Mouse (Mus musculus): ENCODE data around the gene Foxf2. TPM values are rescaled to one million over a fixed set of nuclear protein-coding genes. Genes with fewer than 3 reads are reported as not detected.
A peak's percentile ranks its signal among the peaks of the same experiment; 100 is the strongest.

The Foxf2 gene
- polyA plus RNA-seq, 1 experiment from 2014 or later = 5.6 TPM

DNA sequence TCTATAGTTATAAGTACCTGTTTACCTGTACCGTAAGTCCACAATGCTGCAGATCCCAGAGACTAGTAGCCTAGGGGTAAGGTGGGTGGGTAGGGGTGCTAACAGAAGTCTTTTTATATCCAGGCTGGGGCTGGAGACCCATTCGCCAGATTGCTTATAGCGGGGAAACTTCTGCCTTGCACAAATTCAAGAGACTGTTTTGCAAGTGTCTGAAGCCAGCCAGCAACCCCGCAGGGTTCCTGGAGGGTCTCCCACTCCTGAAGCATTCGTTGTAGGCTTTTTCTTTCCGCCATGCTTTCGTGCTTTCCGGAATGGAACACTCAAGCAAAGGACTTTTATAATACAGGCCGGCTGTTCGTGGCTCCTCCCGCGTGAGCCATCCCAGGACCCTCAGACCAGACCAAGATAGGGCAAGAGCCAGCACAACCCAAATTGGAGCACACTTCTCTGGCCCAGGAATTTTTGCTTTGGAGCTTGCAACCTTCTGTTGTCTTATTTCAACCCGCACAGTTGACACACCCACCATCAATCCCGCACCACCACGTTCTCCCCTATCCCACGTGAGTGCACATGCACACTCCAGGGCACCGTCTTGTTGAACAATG, 10.0 kb upstream of the Foxf2 start:
- H3K4me1 ChIP-seq (ENCODE audit: control insufficient read depth, insufficient read depth, low read length) = 0 out of 2 replicates have a peak, but pooled peaks cover 4% of the 10 kb centered on the region
- no peak overlapping the region for H3K27ac ChIP-seq (ENCODE audit: low read depth, low read length)
- H3K9ac ChIP-seq (ENCODE audit: low read length) = no peak overlapping the region
- no peaks in the 10 kb centered on the region for H3K9me3 ChIP-seq (ENCODE audit: control insufficient read depth, low read length)
- no peak overlapping the region for H3K4me3 ChIP-seq (ENCODE audit: low read depth, low read length)
- no peaks in the 10 kb centered on the region for H3K36me3 ChIP-seq (ENCODE audit: control insufficient read depth, insufficient read depth, low read length)
- no peak overlapping the region for H3K4me2 ChIP-seq
- peak; percentile 94 for DNase-seq (ENCODE audit: low spot score, missing footprints)
- no peak for ATAC-seq (ENCODE audit: low FRiP score)
- peaks cover 86% of the 10 kb centered on the region for H3K27me3 ChIP-seq (ENCODE audit: control insufficient read depth, insufficient read depth, low read length)
- WGBS = 2% methylated on average over 17 of the region's 17 CpGs

- no peaks in the 10 kb centered on the region for H3K36me3 ChIP-seq (ENCODE audit: control insufficient read depth, insufficient read depth, low read length)
- H3K4me3 ChIP-seq (ENCODE audit: low read depth, low read length) = peak overlapping the region; percentile 13; the same call in 1 of the 2 replicates
- peaks cover 97% of the 10 kb centered on the region for H3K27me3 ChIP-seq (ENCODE audit: control insufficient read depth, insufficient read depth, low read length)
- peak; percentile 19; the same call in 1 of the 2 replicates for ATAC-seq (ENCODE audit: low FRiP score)
- H3K27ac ChIP-seq (ENCODE audit: low read depth, low read length) = no peak overlapping the region
- no peaks in the 10 kb centered on the region for H3K9me3 ChIP-seq (ENCODE audit: control insufficient read depth, low read length)
- H3K4me2 ChIP-seq = peak overlapping the region; percentile 45
- 2% methylated on average over 12 of the region's 12 CpGs for WGBS
- H3K4me1 ChIP-seq (ENCODE audit: control insufficient read depth, insufficient read depth, low read length) = 0 out of 2 replicates have a peak, but pooled peaks cover 4% of the 10 kb centered on the region
- peak; percentile 93 for DNase-seq (ENCODE audit: low spot score, missing footprints)
- H3K9ac ChIP-seq (ENCODE audit: low read length) = no peak overlapping the region
Measured at GRCm38 (mm10) chr13:31618001-31618400, 7.6 kb upstream of the Foxf2 start.

DNA sequence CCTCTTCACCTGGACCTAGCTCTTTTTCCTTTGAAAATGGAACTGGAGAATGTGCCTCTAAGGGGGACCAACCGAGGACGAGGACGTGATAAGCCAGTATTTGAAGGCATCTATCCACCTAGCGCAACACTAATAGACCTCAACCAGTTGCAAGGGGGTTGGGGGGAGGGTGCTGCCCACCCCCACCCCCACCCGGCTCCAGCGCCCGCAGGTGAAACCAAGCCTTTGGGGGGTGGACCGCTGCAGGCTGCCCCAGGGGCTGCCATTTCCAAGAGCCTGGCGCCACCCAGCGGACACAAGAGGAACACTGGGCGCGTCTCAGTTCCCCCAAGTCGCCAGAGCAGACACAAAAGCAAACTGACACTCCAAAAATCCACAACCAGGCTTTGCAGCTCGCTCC, 7.2 kb upstream of the Foxf2 start:
- DNase-seq (ENCODE audit: low spot score, missing footprints) (peak; percentile 95), ATAC-seq (ENCODE audit: low FRiP score) (peak; percentile 72)
- WGBS = under 1% methylated on average over 14 of the region's 14 CpGs
- H3K36me3 ChIP-seq (ENCODE audit: control insufficient read depth, insufficient read depth, low read length) = no peaks in the 10 kb centered on the region
- H3K4me1 ChIP-seq (ENCODE audit: control insufficient read depth, insufficient read depth, low read length) = 0 out of 2 replicates have a peak, but pooled peaks cover 4% of the 10 kb centered on the region
- H3K9ac ChIP-seq (ENCODE audit: low read length) = no peak overlapping the region
- no peaks in the 10 kb centered on the region for H3K9me3 ChIP-seq (ENCODE audit: control insufficient read depth, low read length)
- peak overlapping the region; percentile 13; the same call in 1 of the 2 replicates for H3K4me3 ChIP-seq (ENCODE audit: low read depth, low read length)
- H3K27ac ChIP-seq (ENCODE audit: low read depth, low read length) = no peak overlapping the region
- H3K27me3 ChIP-seq (ENCODE audit: control insufficient read depth, insufficient read depth, low read length) = peaks cover 97% of the 10 kb centered on the region
- peak overlapping the region; percentile 45 for H3K4me2 ChIP-seq

- ATAC-seq (ENCODE audit: low FRiP score) (no peak), DNase-seq (ENCODE audit: low spot score, missing footprints) (peak; percentile 91)
- Histone ChIP-seq H3K4me2 (no peak overlapping the region), H3K4me1 (ENCODE audit: control insufficient read depth, insufficient read depth, low read length) (0 out of 2 replicates have a peak, but pooled peaks cover 4% of the 10 kb centered on the region), H3K36me3 (ENCODE audit: control insufficient read depth, insufficient read depth, low read length) (no peaks in the 10 kb centered on the region), H3K27me3 (ENCODE audit: control insufficient read depth, insufficient read depth, low read length) (peaks cover 97% of the 10 kb centered on the region), H3K9ac (ENCODE audit: low read length) (no peak overlapping the region), H3K27ac (ENCODE audit: low read depth, low read length) (no peak overlapping the region), H3K9me3 (ENCODE audit: control insufficient read depth, low read length) (no peaks in the 10 kb centered on the region), H3K4me3 (ENCODE audit: low read depth, low read length) (no peak overlapping the region)
- WGBS = 3% methylated on average over 18 of the region's 18 CpGs
Measured at GRCm38 (mm10) chr13:31618919-31619655, 6.5 kb upstream of the Foxf2 start.

DNA sequence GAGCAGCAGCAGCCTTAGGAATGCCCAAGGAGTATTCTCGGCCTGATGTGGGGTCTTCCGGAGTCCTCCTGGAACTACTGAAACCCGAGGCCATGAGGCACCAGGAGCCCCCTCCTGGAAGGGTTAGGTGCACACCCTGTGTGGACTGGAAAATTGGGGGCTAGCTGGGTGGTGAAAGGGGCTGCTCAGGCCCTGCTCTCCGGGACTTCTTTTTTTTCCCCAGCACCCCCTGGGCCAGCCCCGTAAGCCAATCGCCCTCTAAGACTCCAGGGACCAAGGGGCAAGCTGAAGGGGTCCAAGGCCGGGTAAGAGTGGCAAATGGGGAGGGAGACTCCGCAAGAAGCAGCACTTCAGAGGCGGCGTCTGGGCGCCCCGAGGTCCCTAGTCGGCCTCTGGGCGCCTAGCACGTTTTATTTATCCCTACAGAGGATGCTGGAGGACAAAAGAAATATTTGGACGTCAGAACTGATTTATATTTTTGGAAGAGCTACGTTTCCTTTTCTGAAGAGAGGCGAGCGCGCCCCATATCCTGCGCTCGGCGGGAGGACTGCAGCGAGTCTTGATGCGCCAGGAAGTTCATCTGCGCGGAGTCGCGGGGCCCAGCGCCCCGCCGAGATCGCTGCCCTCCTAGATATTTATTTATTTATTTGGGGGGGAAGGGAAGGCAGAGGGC, 5.7 kb upstream of the Foxf2 start:
- peaks cover 97% of the 10 kb centered on the region for H3K27me3 ChIP-seq (ENCODE audit: control insufficient read depth, insufficient read depth, low read length)
- no peaks in the 10 kb centered on the region for H3K36me3 ChIP-seq (ENCODE audit: control insufficient read depth, insufficient read depth, low read length)
- no peak overlapping the region for H3K9ac ChIP-seq (ENCODE audit: low read length)
- H3K4me3 ChIP-seq (ENCODE audit: low read depth, low read length) = no peak overlapping the region
- no peaks in the 10 kb centered on the region for H3K9me3 ChIP-seq (ENCODE audit: control insufficient read depth, low read length)
- ATAC-seq (ENCODE audit: low FRiP score) (no peak), DNase-seq (ENCODE audit: low spot score, missing footprints) (peak; percentile 92)
- H3K4me2 ChIP-seq = peak overlapping the region; percentile 0; the same call in 1 of the 2 replicates
- peaks cover 5% of the 10 kb centered on the region; the same call in 1 of the 2 replicates for H3K4me1 ChIP-seq (ENCODE audit: control insufficient read depth, insufficient read depth, low read length)
- no peak overlapping the region for H3K27ac ChIP-seq (ENCODE audit: low read depth, low read length)
- WGBS = under 1% methylated on average over 33 of the region's 33 CpGs

GRCm38 (mm10) chr13:31620499-31620847, 5.1 kb upstream of the Foxf2 start:
- Histone ChIP-seq H3K9me3 (ENCODE audit: control insufficient read depth, low read length) (no peaks in the 10 kb centered on the region), H3K27me3 (ENCODE audit: control insufficient read depth, insufficient read depth, low read length) (peaks cover 97% of the 10 kb centered on the region), H3K4me1 (ENCODE audit: control insufficient read depth, insufficient read depth, low read length) (peaks cover 9% of the 10 kb centered on the region), H3K4me2 (peak overlapping the region; percentile 0; the same call in 1 of the 2 replicates), H3K27ac (ENCODE audit: low read depth, low read length) (no peak overlapping the region), H3K4me3 (ENCODE audit: low read depth, low read length) (no peak overlapping the region), H3K36me3 (ENCODE audit: control insufficient read depth, insufficient read depth, low read length) (no peaks in the 10 kb centered on the region), H3K9ac (ENCODE audit: low read length) (no peak overlapping the region)
- ATAC-seq (ENCODE audit: low FRiP score) (no peak), DNase-seq (ENCODE audit: low spot score, missing footprints) (no peak)
- WGBS = under 1% methylated on average over 10 of the region's 10 CpGs

GRCm38 (mm10) chr13:31620937-31621336, 4.7 kb upstream of the Foxf2 start:
- WGBS = 3% methylated on average over 4 of the region's 4 CpGs
- H3K4me2 ChIP-seq = no peak overlapping the region
- H3K27me3 ChIP-seq (ENCODE audit: control insufficient read depth, insufficient read depth, low read length) = peaks cover 97% of the 10 kb centered on the region
- H3K27ac ChIP-seq (ENCODE audit: low read depth, low read length) = no peak overlapping the region
- ATAC-seq (ENCODE audit: low FRiP score) (no peak), DNase-seq (ENCODE audit: low spot score, missing footprints) (peak; percentile 91)
- no peak overlapping the region for H3K9ac ChIP-seq (ENCODE audit: low read length)
- no peak overlapping the region for H3K4me3 ChIP-seq (ENCODE audit: low read depth, low read length)
- no peaks in the 10 kb centered on the region for H3K9me3 ChIP-seq (ENCODE audit: control insufficient read depth, low read length)
- H3K4me1 ChIP-seq (ENCODE audit: control insufficient read depth, insufficient read depth, low read length) = peaks cover 14% of the 10 kb centered on the region
- H3K36me3 ChIP-seq (ENCODE audit: control insufficient read depth, insufficient read depth, low read length) = no peaks in the 10 kb centered on the region

GRCm38 (mm10) chr13:31621741-31622140, 3.9 kb upstream of the Foxf2 start:
- H3K4me3 ChIP-seq (ENCODE audit: low read depth, low read length) = no peak overlapping the region
- peak; percentile 91 for DNase-seq (ENCODE audit: low spot score, missing footprints)
- WGBS = 7% methylated on average over 9 of the region's 9 CpGs

GRCm38 (mm10) chr13:31622371-31622770, 3.2 kb upstream of the Foxf2 start:
- Histone ChIP-seq H3K9me3 (ENCODE audit: control insufficient read depth, low read length) (no peaks in the 10 kb centered on the region), H3K4me2 (no peak overlapping the region), H3K4me3 (ENCODE audit: low read depth, low read length) (no peak overlapping the region), H3K9ac (ENCODE audit: low read length) (no peak overlapping the region), H3K27me3 (ENCODE audit: control insufficient read depth, insufficient read depth, low read length) (peaks cover 97% of the 10 kb centered on the region), H3K27ac (ENCODE audit: low read depth, low read length) (no peak overlapping the region), H3K36me3 (ENCODE audit: control insufficient read depth, insufficient read depth, low read length) (no peaks in the 10 kb centered on the region), H3K4me1 (ENCODE audit: control insufficient read depth, insufficient read depth, low read length) (peaks cover 17% of the 10 kb centered on the region)
- WGBS = under 1% methylated on average over 3 of the region's 3 CpGs
- ATAC-seq (ENCODE audit: low FRiP score) (no peak), DNase-seq (ENCODE audit: low spot score, missing footprints) (peak; percentile 91)

More at GRCm38 (mm10) chr13:31621741-31622140, 3.9 kb upstream of the Foxf2 start:
- Histone ChIP-seq H3K27me3 (ENCODE audit: control insufficient read depth, insufficient read depth, low read length) (peaks cover 97% of the 10 kb centered on the region), H3K9me3 (ENCODE audit: control insufficient read depth, low read length) (no peaks in the 10 kb centered on the region), H3K27ac (ENCODE audit: low read depth, low read length) (no peak overlapping the region), H3K9ac (ENCODE audit: low read length) (no peak overlapping the region), H3K36me3 (ENCODE audit: control insufficient read depth, insufficient read depth, low read length) (no peaks in the 10 kb centered on the region), H3K4me2 (no peak overlapping the region), H3K4me1 (ENCODE audit: control insufficient read depth, insufficient read depth, low read length) (peaks cover 16% of the 10 kb centered on the region)
- no peak for ATAC-seq (ENCODE audit: low FRiP score)

All from midbrain, embryonic 11.5 days (tissue).